Mouse (Mus musculus) myocyte (in vitro differentiated cells): Measurements from ENCODE around the gene Prss8.
A peak's percentile ranks its signal among the peaks of the same experiment; 100 is the strongest.

Experiments used
- MYOG ChIP-seq, 3 experiments: IDR thresholded peaks; one replicate each; pipeline ENCODE4 v1.6.1; 2011; ENCODE audit warnings: control low read depth in 2 of 3, low read depth in 2 of 3, mild to moderate bottlenecking in 2 of 3; ENCODE audit not compliant: insufficient read length in 2 of 3, control insufficient read depth in 1 of 3, insufficient read depth in 1 of 3
- POLR2A ChIP-seq: IDR thresholded peaks from one replicate; pipeline ENCODE4 v1.6.1; 2011; ENCODE audit warnings: low read depth, mild to moderate bottlenecking, control low read depth, moderate library complexity; ENCODE audit not compliant: insufficient read length

DNA sequence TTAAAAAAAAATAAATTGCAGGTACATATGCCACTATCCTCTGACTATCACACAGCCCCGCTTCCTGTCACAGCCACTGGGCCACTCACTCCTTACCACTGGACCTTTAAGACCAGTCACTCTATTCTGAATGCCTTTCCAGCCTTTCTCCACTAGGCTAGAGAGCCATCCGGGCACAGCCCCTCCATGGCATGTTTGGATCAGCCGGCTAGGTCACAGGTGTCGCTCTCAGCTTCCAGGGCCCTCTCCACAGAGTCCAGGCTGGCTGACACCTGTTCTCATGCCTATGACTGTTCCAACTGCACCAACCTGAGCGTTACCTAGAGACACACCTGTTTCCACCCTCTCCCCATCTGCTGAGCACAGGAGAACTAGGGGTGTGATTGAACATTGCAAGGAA is 1.3 kb downstream of the Prss8 start:
- TF ChIP-seq POLR2A = no peak
- TF ChIP-seq MYOG (IDR thresholded peaks at IDR 0.05; ENCODE audit: control insufficient read depth in 1 of 3, insufficient read depth in 1 of 3, insufficient read length in 2 of 3, low read depth in 2 of 3) = peak in 1 of 3 experiments; percentile 45
